Mouse (Mus musculus) small intestine, adult 2 months (tissue): Measurements from ENCODE around the gene Serpinb13.

ENCODE experiments used
- CTCF ChIP-seq: fragments of 200-500 bp; IDR thresholded peaks from 2 replicates; pipeline ENCODE4 v1.5.1; 2012; ENCODE audit warnings: low read depth, mild to moderate bottlenecking, control low read depth, inconsistent platforms, low read length, moderate library complexity, mixed read lengths; ENCODE audit not compliant: insufficient replicate concordance, insufficient read length; ENCODE audit errors: extremely low read depth
- POLR2A ChIP-seq: fragments of 200-500 bp; IDR thresholded peaks from 2 replicates; pipeline ENCODE4 v1.6.1; 2012; ENCODE audit warnings: low read depth, mild to moderate bottlenecking, control low read depth, inconsistent platforms, low read length, moderate library complexity

DNA sequence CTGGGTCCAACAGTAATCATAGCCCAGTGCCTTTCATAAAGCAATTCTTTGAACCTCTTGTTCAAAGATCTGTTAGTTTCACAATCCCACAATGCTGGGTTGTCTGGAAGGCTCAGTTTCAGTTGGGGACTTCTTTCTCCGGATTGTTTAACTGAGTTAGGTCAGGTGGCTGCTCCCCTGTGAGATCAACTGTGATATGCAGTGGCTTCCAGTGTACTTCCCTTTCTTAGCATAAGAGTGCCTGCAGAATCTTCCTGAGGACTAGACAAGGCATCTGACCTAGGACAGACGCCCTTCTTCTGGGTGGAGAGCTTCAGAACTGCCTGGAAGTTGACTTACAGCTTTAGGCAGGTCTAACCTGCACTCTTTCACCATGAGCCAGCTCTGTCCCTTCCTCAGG, 3.1 kb downstream of the Serpinb13 start:
- TF ChIP-seq CTCF (no peak), POLR2A (no peak)
